Mouse (Mus musculus): ENCODE data around the gene Mid2. TPM values are rescaled to one million over a fixed set of nuclear protein-coding genes. Genes with fewer than 3 reads are reported as not detected.

Mid2 gene
- polyA plus RNA-seq, 1 experiment from 2014 or later = 8.0 TPM

DNA sequence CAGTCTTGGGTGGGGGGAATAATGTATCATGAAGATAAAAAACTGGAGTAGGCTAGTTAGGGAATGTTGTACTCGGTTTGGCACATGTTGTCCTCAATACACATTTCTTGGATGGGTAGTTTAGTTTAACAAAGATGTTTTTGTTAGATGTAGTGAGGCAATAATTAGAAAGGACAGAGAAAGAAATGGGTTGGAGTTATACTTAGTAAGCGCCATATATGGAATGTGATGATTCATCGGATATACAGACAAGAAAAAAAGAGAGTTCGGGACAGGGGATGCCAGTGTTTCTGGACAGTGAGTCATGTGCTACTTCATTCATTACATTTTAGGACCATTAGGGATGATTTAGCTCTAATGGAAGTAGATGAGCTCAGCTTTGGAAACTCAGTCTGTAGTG is 41.7 kb downstream of the Mid2 start:
- no peak overlapping the region for H3K4me2 ChIP-seq
- H3K4me1 ChIP-seq (replicated peaks) = no peaks in the 10 kb centered on the region
- ATAC-seq (ENCODE audit: low FRiP score, low read depth) = no peak
- H3K27ac ChIP-seq (replicated peaks) = no peak overlapping the region
- no peak overlapping the region for H3K4me3 ChIP-seq
- H3K9ac ChIP-seq = no peak overlapping the region
- 88% methylated on average over 4 of the region's 4 CpGs for WGBS
- H3K9me3 ChIP-seq = no peaks in the 10 kb centered on the region
- H3K36me3 ChIP-seq = no peaks in the 10 kb centered on the region
- H3K27me3 ChIP-seq = 0 out of 2 replicates have a peak, but pooled peaks cover 5% of the 10 kb centered on the region

DNA sequence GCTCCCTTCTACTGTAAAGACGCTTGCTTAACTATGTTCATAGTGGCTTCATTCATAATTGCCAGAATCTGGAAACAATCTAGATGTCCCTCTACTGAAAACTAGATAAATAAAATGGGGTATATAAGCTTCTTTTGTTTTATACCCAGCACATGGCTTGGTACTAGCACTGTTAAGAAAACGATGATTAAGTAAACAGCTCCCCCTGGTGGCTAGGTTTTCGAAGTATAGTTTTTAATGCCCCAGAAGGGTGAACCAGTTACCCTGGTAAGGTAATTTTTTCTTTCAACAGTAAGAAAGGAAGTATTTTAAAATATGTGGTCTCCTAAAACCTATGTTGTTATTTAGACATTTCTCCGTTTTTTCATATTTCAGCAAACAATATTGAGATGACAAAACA is 58.0 kb downstream of the Mid2 start:
- Histone ChIP-seq H3K27me3 (0 out of 2 replicates have a peak, but pooled peaks cover 3% of the 10 kb centered on the region), H3K36me3 (no peaks in the 10 kb centered on the region), H3K27ac (replicated peaks) (no peak overlapping the region), H3K9ac (no peak overlapping the region), H3K9me3 (no peaks in the 10 kb centered on the region), H3K4me3 (no peak overlapping the region), H3K4me1 (replicated peaks) (no peaks in the 10 kb centered on the region), H3K4me2 (no peak overlapping the region)
- no peak for ATAC-seq (ENCODE audit: low FRiP score, low read depth)
- WGBS = 39% methylated on average over 4 of the region's 4 CpGs

DNA sequence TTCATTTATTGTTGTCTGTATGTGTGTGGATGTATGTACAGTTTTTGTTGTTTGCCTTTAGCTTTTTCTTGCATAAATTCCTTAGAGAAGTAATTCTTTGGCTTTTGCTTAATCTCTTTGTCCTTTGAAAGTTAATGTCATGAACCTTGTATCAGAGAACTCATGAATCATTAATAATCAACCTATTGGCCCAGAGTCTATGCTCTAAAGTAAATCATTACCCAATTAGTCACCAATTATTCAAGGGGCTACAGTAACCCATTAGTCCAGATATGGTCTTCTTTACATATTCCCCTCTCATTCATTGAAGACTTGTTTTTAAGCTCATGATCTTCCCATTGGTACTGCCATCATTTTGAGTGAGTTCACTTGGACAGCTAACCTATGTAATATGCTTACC is 74.6 kb downstream of the Mid2 start:
- no peaks in the 10 kb centered on the region for H3K36me3 ChIP-seq
- no peak overlapping the region for H3K4me2 ChIP-seq
- H3K4me1 ChIP-seq (replicated peaks) = no peaks in the 10 kb centered on the region
- no peak overlapping the region for H3K9ac ChIP-seq
- no peak overlapping the region for H3K4me3 ChIP-seq
- ATAC-seq (ENCODE audit: low FRiP score, low read depth) = no peak
- H3K27me3 ChIP-seq = 0 out of 2 replicates have a peak, but pooled peaks cover 3% of the 10 kb centered on the region
- no peaks in the 10 kb centered on the region for H3K9me3 ChIP-seq
- H3K27ac ChIP-seq (replicated peaks) = no peak overlapping the region

DNA sequence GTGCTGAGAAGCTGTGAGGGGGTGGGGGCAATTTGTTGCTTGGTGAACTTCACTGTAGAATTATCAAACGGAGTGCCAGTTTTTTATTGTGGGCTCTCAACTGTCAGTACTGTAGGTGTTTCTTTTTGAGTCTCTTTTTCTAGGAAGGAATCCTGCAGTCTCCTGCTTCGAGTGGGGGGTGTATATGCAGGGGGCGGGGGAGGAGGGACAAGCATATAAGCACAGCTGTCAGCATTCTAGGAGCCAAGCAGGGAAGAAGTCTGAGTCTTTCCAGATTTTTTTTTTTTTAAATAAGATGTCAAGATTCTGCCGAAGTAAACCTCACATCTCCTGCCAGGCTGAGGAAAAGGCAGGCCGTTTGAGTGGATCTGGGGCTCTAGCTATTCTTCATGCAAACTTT is 78.8 kb downstream of the Mid2 start:
- no peak overlapping the region for H3K27ac ChIP-seq (replicated peaks)
- ATAC-seq (ENCODE audit: low FRiP score, low read depth) = no peak
- H3K9ac ChIP-seq = no peak overlapping the region
- no peaks in the 10 kb centered on the region for H3K9me3 ChIP-seq
- 62% methylated on average over 5 of the region's 5 CpGs for WGBS
- H3K36me3 ChIP-seq = no peaks in the 10 kb centered on the region
- H3K4me1 ChIP-seq (replicated peaks) = no peaks in the 10 kb centered on the region
- H3K27me3 ChIP-seq = peaks cover 3% of the 10 kb centered on the region; the same call in 1 of the 2 replicates
- H3K4me3 ChIP-seq = no peak overlapping the region
- H3K4me2 ChIP-seq = no peak overlapping the region

DNA sequence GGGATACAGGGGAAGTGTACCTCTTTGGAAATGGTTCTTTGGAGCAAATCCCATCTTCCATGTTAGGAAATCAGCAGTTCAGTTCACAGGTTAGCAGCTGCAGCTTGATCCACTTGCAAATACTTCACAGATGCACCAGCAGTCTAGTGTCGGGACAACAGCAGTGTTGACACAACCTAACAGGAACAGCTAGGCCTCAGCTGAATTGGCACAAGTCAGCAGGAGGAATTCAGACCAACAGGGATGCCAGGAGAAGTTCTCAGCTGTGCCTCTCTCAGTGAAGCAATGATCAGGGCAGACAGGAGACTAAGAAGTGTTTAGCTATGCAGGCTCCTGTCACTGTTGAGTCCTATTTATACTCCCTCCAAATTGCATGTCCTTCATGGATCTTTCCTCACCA is 105.4 kb downstream of the Mid2 start:
- 71% methylated on average over 1 of the region's 1 CpGs for WGBS
- no peaks in the 10 kb centered on the region for H3K9me3 ChIP-seq
- no peak overlapping the region for H3K9ac ChIP-seq
- no peak for ATAC-seq (ENCODE audit: low FRiP score, low read depth)
- H3K27me3 ChIP-seq = 0 out of 2 replicates have a peak, but pooled peaks cover 3% of the 10 kb centered on the region
- H3K4me3 ChIP-seq = no peak overlapping the region
- H3K36me3 ChIP-seq = no peaks in the 10 kb centered on the region
- H3K4me2 ChIP-seq = no peak overlapping the region
- no peak overlapping the region for H3K27ac ChIP-seq (replicated peaks)
- H3K4me1 ChIP-seq (replicated peaks) = no peaks in the 10 kb centered on the region

DNA sequence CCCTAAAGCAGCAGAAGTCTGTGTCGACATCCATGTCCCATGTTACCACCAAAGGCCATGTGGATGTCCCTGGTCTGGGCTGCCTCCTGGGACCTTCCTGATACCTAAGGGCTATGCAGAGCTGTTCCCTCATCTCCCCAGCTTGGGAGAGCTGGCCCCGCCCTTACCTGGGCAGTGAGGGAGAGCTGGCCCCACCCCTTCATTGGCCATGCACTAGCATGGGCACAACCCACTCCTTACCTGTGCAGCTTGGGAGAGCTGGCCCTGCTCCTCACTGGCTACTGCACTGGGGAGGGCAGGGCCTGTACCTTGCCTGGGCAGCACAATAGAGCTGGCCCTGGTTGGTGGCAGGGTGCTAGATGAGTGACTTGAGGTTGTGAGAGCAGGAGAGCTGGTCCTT is 140.9 kb downstream of the Mid2 start:
- no peaks in the 10 kb centered on the region for H3K9me3 ChIP-seq
- no peak overlapping the region for H3K4me3 ChIP-seq
- no peak overlapping the region for H3K27ac ChIP-seq (replicated peaks)
- 80% methylated on average over 2 of the region's 2 CpGs for WGBS
- H3K9ac ChIP-seq = no peak overlapping the region
- no peak for ATAC-seq (ENCODE audit: low FRiP score, low read depth)
- peaks cover 3% of the 10 kb centered on the region; the same call in 1 of the 2 replicates for H3K27me3 ChIP-seq
- H3K36me3 ChIP-seq = no peaks in the 10 kb centered on the region
- no peaks in the 10 kb centered on the region for H3K4me1 ChIP-seq (replicated peaks)
- no peak overlapping the region for H3K4me2 ChIP-seq

DNA sequence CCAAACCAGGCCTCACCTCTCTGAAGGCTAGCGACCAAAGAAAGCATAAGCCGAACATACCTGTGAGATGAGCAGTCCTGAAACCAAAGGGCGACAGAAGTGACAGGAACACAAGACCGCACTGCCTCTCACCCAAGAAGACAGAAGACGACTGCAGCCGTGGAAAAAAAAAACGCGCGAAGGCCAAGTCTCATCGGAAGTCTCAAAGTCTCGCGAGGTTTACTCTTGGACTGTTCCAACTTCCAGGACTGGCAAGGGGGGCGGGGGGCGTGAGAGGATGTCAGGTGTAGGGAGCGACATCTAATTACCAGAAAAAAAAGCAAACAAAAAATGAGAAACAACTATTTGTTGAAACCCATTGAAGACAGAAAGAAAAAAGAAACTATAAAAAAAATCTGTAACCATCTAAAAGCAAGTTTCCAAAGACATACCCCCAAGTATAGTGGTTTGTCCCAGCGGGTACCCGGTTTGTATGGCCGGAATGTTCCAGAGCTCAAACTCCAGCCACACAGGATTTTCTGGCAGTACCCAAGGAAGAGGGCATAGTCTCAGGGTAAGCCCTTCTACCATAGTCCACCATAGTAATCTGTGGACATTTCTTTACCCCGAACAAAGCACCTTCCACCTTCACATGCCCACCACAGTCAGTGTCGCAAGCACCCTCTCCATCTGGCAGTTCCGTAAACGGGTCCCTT is 149.1 kb downstream of the Mid2 start, which contains the start of gene Tex13b:
Tex13b (minus strand) TSS at position 122 of the 695 bp plus-strand sequence.
- 0 out of 2 replicates have a peak, but pooled peaks cover 2% of the 10 kb centered on the region for H3K27me3 ChIP-seq
- no peak within 1 kb of the TSS for H3K4me2 ChIP-seq
- no peak for ATAC-seq (ENCODE audit: low FRiP score, low read depth)
- no peaks in the 10 kb centered on the region for H3K4me1 ChIP-seq (replicated peaks)
- H3K4me3 ChIP-seq = no peak within 1 kb of the TSS
- no peak within 1 kb of the TSS for H3K27ac ChIP-seq (replicated peaks)
- H3K36me3 ChIP-seq = no peaks in the 10 kb centered on the region
- H3K9me3 ChIP-seq = no peaks in the 10 kb centered on the region
- no peak within 1 kb of the TSS for H3K9ac ChIP-seq
- 95% methylated on average over 22 of the region's 22 CpGs for WGBS

Other genes starting within 250 kb of the Mid2 start
- 79.8 and 84.5 TPM in 2 replicates for gene Prps1, start 208.0 kb upstream of the Mid2 start, polyA plus RNA-seq (2015; fragmentation: Nextera tagmentation; extraction: Ambion mirVana)
- 112 and 124 TPM in 2 replicates for gene Tsc22d3, start 63.9 kb upstream of the Mid2 start, polyA plus RNA-seq (2015; fragmentation: Nextera tagmentation; extraction: Ambion mirVana)
- gene Tex13b, start 148.8 kb downstream of the Mid2 start, polyA plus RNA-seq (2015; fragmentation: Nextera tagmentation; extraction: Ambion mirVana) = not detected in 2 replicates
- gene Vsig1, start 243.0 kb downstream of the Mid2 start, polyA plus RNA-seq (2015; fragmentation: Nextera tagmentation; extraction: Ambion mirVana) = not detected in 2 replicates

Data from hindbrain, embryonic 15.5 days (tissue).